Mouse (Mus musculus) skeletal muscle tissue, postnatal 0 days (tissue): Measurements from ENCODE around the gene Chrdl1. TPM values are rescaled to one million over a fixed set of nuclear protein-coding genes. Genes with fewer than 3 reads are reported as not detected.

Source experiments
- polyA plus RNA-seq: library from polyadenylated mRNA; unstranded; fragments of >200 nt; fragmentation: Nextera tagmentation; extraction: Ambion mirVana; gene quantifications from 2 replicates; pipeline ENCODE4 v1.2.1, GENCODE M21; 2015

The Chrdl1 gene
- 10.7 and 15.5 TPM in 2 replicates for polyA plus RNA-seq

GRCm38 (mm10) chrX:143393791-143394369 is at the start of gene Chrdl1:
Gene Chrdl1, minus strand, starts transcription at chrX:143394262.

Other genes starting within 250 kb of the Chrdl1 start
- 7.1 and 9.3 TPM in 2 replicates for gene Pak3, start 124.3 kb upstream of the Chrdl1 start, polyA plus RNA-seq